Comparison of ENCODE assay signal across 8 mouse cellular contexts in genomic region chr11:46251994-46252393, GRCm38 (mm10). TPM values are rescaled to one million over a fixed set of nuclear protein-coding genes. Genes with fewer than 3 reads are reported as not detected.
DNase-seq lines count a peak whose midpoint lies in the region; ATAC-seq lines count a peak whose summit lies in the region.

No protein-coding gene starts in this region.

- peak; percentile 54 for ATAC-seq in activated CD4-positive, CD25-positive, alpha-beta regulatory T cell, adult 4 months
- peak; percentile 89 for ATAC-seq in common myeloid progenitor, adult 5-6 weeks (replicated peaks; ENCODE audit: low read depth, poor library complexity, severe bottlenecking)

- DNase-seq in CD4-positive helper T cell, adult 2 months (ENCODE audit: low read depth, low spot score) = peak; percentile 73
- DNase-seq in gastrocnemius, postnatal 4 days (ENCODE audit: low spot score in 2 of 2) = peak; percentile 35 to 50
- DNase-seq in kidney, postnatal 25 days = peak; percentile 71 to 75
- DNase-seq in lung, postnatal 10 days = peak; percentile 72
- DNase-seq in retina, embryonic 14.5 days (ENCODE audit: low spot score) = peak; percentile 76
- DNase-seq in thymus, postnatal 25 days = peak; percentile 63

RNA-seq across cellular contexts. Expression of gene Fndc9, which starts 16.7 kb away (rescaled TPM):
- polyA plus RNA-seq in activated CD4-positive, CD25-positive, alpha-beta regulatory T cell, adult 4 months (2017; shearing (Covaris generic)) = under 1 TPM; 0.71 to 0.94 TPM
- 0.23 TPM in 1 of 2 replicates, not detected in the other for total RNA-seq in common myeloid progenitor, adult 5-6 weeks (2017)
- not detected for total RNA-seq in gastrocnemius, postnatal 4 days (2021)

Comparison
In these comparisons a context has a peak if more than half of its experiments do, and no peak if none do; other contexts are left out.
1. Peak in every context shown above with its lines: DNase-seq and ATAC-seq.